Mouse (Mus musculus) kidney, embryonic 15.5 days (tissue): ENCODE results near the gene Zmat3. TPM values are rescaled to one million over a fixed set of nuclear protein-coding genes. Genes with fewer than 3 reads are reported as not detected.

Experiments
- ATAC-seq: fragments of 200-750 bp; cut with Nextera tagmentation; replicated peaks from 2 replicates; pipeline ENCODE4 v1.8.0; 2017; ENCODE audit warnings: moderate TSS enrichment; ENCODE audit not compliant: low FRiP score
- H3K27ac ChIP-seq: fragments of 300-500 bp; sonication (generic); 2 replicates; pipeline ENCODE4 v1.5.1; 2015; ENCODE audit warnings: mild to moderate bottlenecking, inconsistent platforms
- H3K27me3 ChIP-seq: fragments of 300-500 bp; sonication (generic); 2 replicates; pipeline ENCODE4 v1.6.1; 2015; ENCODE audit warnings: inconsistent platforms
- H3K36me3 ChIP-seq: fragments of 300-500 bp; sonication (generic); 2 replicates; pipeline ENCODE4 v1.6.1; 2015; ENCODE audit warnings: inconsistent platforms
- H3K4me1 ChIP-seq: fragments of 300-500 bp; sonication (generic); 2 replicates; pipeline ENCODE4 v1.6.1; 2015; ENCODE audit warnings: inconsistent platforms
- H3K4me2 ChIP-seq: fragments of 300-500 bp; sonication (generic); 2 replicates; pipeline ENCODE4 v1.6.1; 2015; ENCODE audit warnings: moderate library complexity, mild to moderate bottlenecking, inconsistent platforms
- H3K4me3 ChIP-seq: fragments of 300-500 bp; sonication (generic); replicated peaks from 2 replicates; pipeline ENCODE4 v1.5.1; 2015; ENCODE audit warnings: mild to moderate bottlenecking, inconsistent platforms
- H3K9ac ChIP-seq: fragments of 300-500 bp; sonication (generic); 2 replicates; pipeline ENCODE4 v1.6.1; 2015; ENCODE audit warnings: mild to moderate bottlenecking, inconsistent platforms
- H3K9me3 ChIP-seq: fragments of 300-500 bp; sonication (generic); replicated peaks from 2 replicates; pipeline ENCODE4 v1.6.1; 2016; ENCODE audit warnings: inconsistent platforms
- WGBS: fragments of 180-500 bp; shearing (Covaris S2); methylation state at CpG from one replicate; pipeline ENCODE4 v1.1.7; 2015; ENCODE audit warnings: mixed read lengths; 5-methylcytosine and 5-hydroxymethylcytosine counted together
- polyA plus RNA-seq: library from polyadenylated mRNA; unstranded; fragments of >200 nt; fragmentation: Nextera tagmentation; extraction: Ambion mirVana; gene quantifications from 2 replicates; pipeline ENCODE4 v1.2.1, GENCODE M21; 2015

Zmat3 gene
- polyA plus RNA-seq, 1 experiment from 2014 or later = 4.6 TPM

GRCm38 (mm10) chr3:32364841-32365545, 821 bp downstream of the Zmat3 start:
- Histone ChIP-seq H3K9ac (peak overlapping the region; percentile 64), H3K36me3 (no peaks in the 10 kb centered on the region), H3K9me3 (no peaks in the 10 kb centered on the region), H3K27me3 (no peaks in the 10 kb centered on the region; the same call in 1 of the 2 replicates), H3K4me3 (peak overlapping the region; percentile 70), H3K27ac (peak overlapping the region; percentile 75), H3K4me1 (peaks cover 24% of the 10 kb centered on the region), H3K4me2 (peak overlapping the region; percentile 89)
- peak; percentile 68 for ATAC-seq
- under 1% methylated on average over 54 of the region's 54 CpGs for WGBS

GRCm38 (mm10) chr3:32364195-32364594, 1.6 kb downstream of the Zmat3 start:
- H3K4me2 ChIP-seq = peak overlapping the region; percentile 89
- H3K27me3 ChIP-seq = no peaks in the 10 kb centered on the region; the same call in 1 of the 2 replicates
- peaks cover 24% of the 10 kb centered on the region for H3K4me1 ChIP-seq
- no peaks in the 10 kb centered on the region for H3K36me3 ChIP-seq
- WGBS = 57% methylated on average over 4 of the region's 4 CpGs
- H3K4me3 ChIP-seq = no peak overlapping the region
- no peak for ATAC-seq
- H3K9ac ChIP-seq = no peak overlapping the region
- H3K27ac ChIP-seq = no peak overlapping the region
- no peaks in the 10 kb centered on the region for H3K9me3 ChIP-seq

GRCm38 (mm10) chr3:32361221-32361620, 4.6 kb downstream of the Zmat3 start:
- H3K4me1 ChIP-seq = peaks cover 20% of the 10 kb centered on the region
- H3K27me3 ChIP-seq = no peaks in the 10 kb centered on the region; the same call in 1 of the 2 replicates
- no peak overlapping the region for H3K27ac ChIP-seq
- no peaks in the 10 kb centered on the region for H3K36me3 ChIP-seq
- no peaks in the 10 kb centered on the region for H3K9me3 ChIP-seq
- no peak overlapping the region for H3K4me3 ChIP-seq
- no peak overlapping the region for H3K4me2 ChIP-seq
- no peak overlapping the region for H3K9ac ChIP-seq
- ATAC-seq = no peak
- 20% methylated on average over 6 of the region's 6 CpGs for WGBS

- no peak for ATAC-seq
- WGBS = 73% methylated on average over 6 of the region's 6 CpGs
- H3K4me1 ChIP-seq = 0 out of 2 replicates have a peak, but pooled peaks cover 2% of the 10 kb centered on the region
These were observed 17.9 kb downstream of the Zmat3 start for GRCm38 (mm10) chr3:32347881-32348280.

GRCm38 (mm10) chr3:32345249-32345648, 20.6 kb downstream of the Zmat3 start:
- no peak for ATAC-seq
- peaks cover 38% of the 10 kb centered on the region; the same call in 1 of the 2 replicates for H3K36me3 ChIP-seq
- 82% methylated on average over 11 of the region's 11 CpGs for WGBS

More at GRCm38 (mm10) chr3:32347881-32348280, 17.9 kb downstream of the Zmat3 start:
- no peaks in the 10 kb centered on the region for H3K9me3 ChIP-seq
- no peak overlapping the region for H3K27ac ChIP-seq
- H3K4me3 ChIP-seq = no peak overlapping the region
- H3K4me2 ChIP-seq = no peak overlapping the region
- peaks cover 13% of the 10 kb centered on the region; the same call in 1 of the 2 replicates for H3K36me3 ChIP-seq
- no peaks in the 10 kb centered on the region for H3K27me3 ChIP-seq
- H3K9ac ChIP-seq = no peak overlapping the region

GRCm38 (mm10) chr3:32344825-32345224, 21.0 kb downstream of the Zmat3 start:
- H3K4me2 ChIP-seq = no peak overlapping the region
- H3K4me3 ChIP-seq = no peak overlapping the region
- peaks cover 34% of the 10 kb centered on the region; the same call in 1 of the 2 replicates for H3K36me3 ChIP-seq
- H3K27ac ChIP-seq = no peak overlapping the region
- no peak overlapping the region for H3K9ac ChIP-seq
- H3K4me1 ChIP-seq = 0 out of 2 replicates have a peak, but pooled peaks cover 2% of the 10 kb centered on the region
- ATAC-seq = no peak
- 82% methylated on average over 5 of the region's 5 CpGs for WGBS
- no peaks in the 10 kb centered on the region for H3K9me3 ChIP-seq
- H3K27me3 ChIP-seq = no peaks in the 10 kb centered on the region

More at GRCm38 (mm10) chr3:32345249-32345648, 20.6 kb downstream of the Zmat3 start:
- Histone ChIP-seq H3K4me2 (no peak overlapping the region), H3K27me3 (no peaks in the 10 kb centered on the region), H3K9ac (no peak overlapping the region), H3K4me3 (no peak overlapping the region), H3K27ac (no peak overlapping the region), H3K9me3 (no peaks in the 10 kb centered on the region), H3K4me1 (0 out of 2 replicates have a peak, but pooled peaks cover 2% of the 10 kb centered on the region)

GRCm38 (mm10) chr3:32343371-32343770, 22.4 kb downstream of the Zmat3 start:
- Histone ChIP-seq H3K27me3 (no peaks in the 10 kb centered on the region), H3K4me3 (no peak overlapping the region), H3K4me1 (0 out of 2 replicates have a peak, but pooled peaks cover 2% of the 10 kb centered on the region), H3K36me3 (peaks cover 34% of the 10 kb centered on the region; the same call in 1 of the 2 replicates), H3K9me3 (no peaks in the 10 kb centered on the region), H3K27ac (no peak overlapping the region), H3K4me2 (no peak overlapping the region), H3K9ac (no peak overlapping the region)
- ATAC-seq = no peak
- WGBS = 93% methylated on average over 12 of the region's 12 CpGs

GRCm38 (mm10) chr3:32341434-32341833, 24.4 kb downstream of the Zmat3 start:
- Histone ChIP-seq H3K27me3 (no peaks in the 10 kb centered on the region), H3K9ac (no peak overlapping the region), H3K27ac (no peak overlapping the region), H3K4me3 (no peak overlapping the region), H3K9me3 (no peaks in the 10 kb centered on the region), H3K4me1 (no peaks in the 10 kb centered on the region), H3K4me2 (no peak overlapping the region), H3K36me3 (peaks cover 34% of the 10 kb centered on the region; the same call in 1 of the 2 replicates)
- no peak for ATAC-seq
- 95% methylated on average over 19 of the region's 19 CpGs for WGBS

- no peaks in the 10 kb centered on the region for H3K9me3 ChIP-seq
- H3K4me3 ChIP-seq = no peak overlapping the region
- no peak overlapping the region for H3K27ac ChIP-seq
- no peak overlapping the region for H3K9ac ChIP-seq
- no peaks in the 10 kb centered on the region for H3K4me1 ChIP-seq
- 79% methylated on average over 7 of the region's 7 CpGs for WGBS
- H3K36me3 ChIP-seq = peaks cover 27% of the 10 kb centered on the region; the same call in 1 of the 2 replicates
- H3K27me3 ChIP-seq = no peaks in the 10 kb centered on the region
- no peak overlapping the region for H3K4me2 ChIP-seq
- no peak for ATAC-seq
These were observed 27.6 kb downstream of the Zmat3 start for GRCm38 (mm10) chr3:32338231-32338630.

GRCm38 (mm10) chr3:32337770-32338169, 28.0 kb downstream of the Zmat3 start:
- Histone ChIP-seq H3K27me3 (no peaks in the 10 kb centered on the region), H3K9me3 (no peaks in the 10 kb centered on the region), H3K36me3 (peaks cover 24% of the 10 kb centered on the region; the same call in 1 of the 2 replicates), H3K4me2 (no peak overlapping the region), H3K27ac (no peak overlapping the region), H3K9ac (no peak overlapping the region), H3K4me1 (no peaks in the 10 kb centered on the region), H3K4me3 (no peak overlapping the region)
- ATAC-seq = no peak
- WGBS = 84% methylated on average over 7 of the region's 7 CpGs

- WGBS = 78% methylated on average over 11 of the region's 11 CpGs
- Histone ChIP-seq H3K36me3 (no peaks in the 10 kb centered on the region), H3K4me2 (no peak overlapping the region), H3K9me3 (no peaks in the 10 kb centered on the region), H3K4me1 (no peaks in the 10 kb centered on the region), H3K27me3 (no peaks in the 10 kb centered on the region), H3K4me3 (no peak overlapping the region), H3K27ac (no peak overlapping the region), H3K9ac (no peak overlapping the region)
- ATAC-seq = no peak
These were observed 30.9 kb downstream of the Zmat3 start for GRCm38 (mm10) chr3:32334901-32335300.

GRCm38 (mm10) chr3:32333456-32334086, 32.2 kb downstream of the Zmat3 start:
- no peaks in the 10 kb centered on the region for H3K36me3 ChIP-seq
- no peak overlapping the region for H3K27ac ChIP-seq
- H3K9me3 ChIP-seq = no peaks in the 10 kb centered on the region
- no peaks in the 10 kb centered on the region for H3K27me3 ChIP-seq
- H3K4me1 ChIP-seq = no peaks in the 10 kb centered on the region
- WGBS = 38% methylated on average over 7 of the region's 7 CpGs
- no peak overlapping the region for H3K9ac ChIP-seq
- ATAC-seq = no peak; the same call in 1 of the 2 replicates
- H3K4me3 ChIP-seq = no peak overlapping the region
- no peak overlapping the region for H3K4me2 ChIP-seq
